In the genomic region with DNA sequence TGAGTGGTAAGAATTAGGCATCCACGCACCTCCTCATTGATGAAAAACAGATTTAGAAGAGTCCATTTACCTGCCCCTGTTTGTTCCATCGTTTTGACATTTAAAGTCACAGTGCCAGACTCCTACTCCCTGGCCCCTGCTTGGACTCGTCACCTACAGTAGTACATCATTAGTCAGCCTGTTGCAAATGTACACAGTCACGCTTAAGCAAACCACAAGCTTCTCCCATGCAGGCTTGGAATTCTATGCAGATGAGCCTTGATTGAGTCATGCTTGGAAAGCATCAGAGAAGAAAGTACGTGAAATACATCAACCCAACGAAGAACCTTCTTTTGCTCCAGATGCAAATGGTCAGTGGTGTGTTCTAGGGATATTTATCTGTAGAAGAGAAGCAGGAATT, we compare ENCODE assay signal across 22 mouse cellular contexts.
DNase-seq lines count a peak whose midpoint lies in the region; TF ChIP-seq lines count a peak whose summit lies in the region.
"Had no signal": no experiment of that assay in that cellular context is flagged by ENCODE, and none has a peak within 500 bp of the region (broad histone marks: within the 10 kb centered on the region; RNA-seq: fewer than 3 reads in every experiment).

No protein-coding gene starts in this region.

- H3K79me2 ChIP-seq in C2C12 (ENCODE audit: control insufficient read depth, insufficient read depth): no peaks in the 10 kb centered on the region

- TF ChIP-seq CTCF in C2C12 (IDR thresholded peaks at IDR 0.05; ENCODE audit: control insufficient read depth, insufficient read depth, insufficient read length): no peak

- no peaks in the 10 kb centered on the region for H3K36me3 ChIP-seq in C2C12 (ENCODE audit: control insufficient read depth, insufficient read depth)
- H3K36me3 ChIP-seq: forebrain, embryonic 10.5 days; forebrain, embryonic 15.5 days; liver, embryonic 12.5 days had no signal

- H3K27me3 ChIP-seq in C2C12 (ENCODE audit: control insufficient read depth, insufficient read depth, insufficient read length): no peaks in the 10 kb centered on the region
- H3K27me3 ChIP-seq: forebrain, embryonic 15.5 days; liver, embryonic 12.5 days had no signal

- H3K4me3 ChIP-seq in C2C12 (ENCODE audit: insufficient read depth, poor library complexity, severe bottlenecking): no peak overlapping the region
- H3K4me3 ChIP-seq: forebrain, embryonic 10.5 days; forebrain, embryonic 15.5 days; liver, embryonic 12.5 days had no signal

- peak; percentile 7 for DNase-seq in kidney, adult 11 months
- no peak for DNase-seq in kidney, postnatal 25 days
- DNase-seq in 3134 (ENCODE audit: extremely low read depth, insufficient read length, low spot score): peak; percentile 57
- DNase-seq in fibroblast of lung, adult 2 months (ENCODE audit: low read depth): peak; percentile 58
- DNase-seq in heart, adult 11 months: no peak
- no peak for DNase-seq in heart, postnatal 25 days (ENCODE audit: low spot score)
- DNase-seq: adrenal gland, adult 8-10 months; cerebellum, adult 2 months; cerebellum, postnatal 14 days; gastrocnemius, postnatal 36 days; heart, postnatal 14 days; kidney, adult 18-20 months; layer of hippocampus, postnatal 36 days; left cerebral cortex, postnatal 4 days; liver, postnatal 0 days; lung, postnatal 36 days; right cerebral cortex, postnatal 14 days; thymus, postnatal 4 days had no signal

- intact Hi-C loops in heart, postnatal 25 days (cut with DNase I): no loop called here

- H3ac ChIP-seq in C2C12 (ENCODE audit: control insufficient read depth, insufficient read length, low read depth): no peak overlapping the region

- no peaks in the 10 kb centered on the region for H3K79me3 ChIP-seq in C2C12 (ENCODE audit: low read depth)

TF ChIP-seq in C2C12, 6 proteins besides CTCF, POLR2A, EP300 and RAD21:
- TF ChIP-seq USF1 (IDR thresholded peaks at IDR 0.05; ENCODE audit: low read depth) (no peak), MYOD1 (IDR thresholded peaks at IDR 0.05; ENCODE audit: control insufficient read depth, insufficient read length, low read depth) (peak; percentile 23), MYOG (IDR thresholded peaks at IDR 0.05; ENCODE audit: control insufficient read depth, extremely low read depth, insufficient read length) (no peak), FOSL1 (IDR thresholded peaks at IDR 0.05; ENCODE audit: insufficient read depth, low read length, poor library complexity, severe bottlenecking) (peak; percentile 74), CEBPB (IDR thresholded peaks at IDR 0.05; ENCODE audit: low read depth) (peak; percentile 71), MAX (IDR thresholded peaks at IDR 0.05) (peak; percentile 73)
TF ChIP-seq in C2C12: peak in this region for 4.

Comparison
In these comparisons a context has a peak if more than half of its experiments do, and no peak if none do; other contexts are left out.
1. DNase-seq: peak in kidney, adult 11 months (single experiment), 3134 (single experiment) and fibroblast of lung, adult 2 months (single experiment); none in kidney, postnatal 25 days (0 of 2), heart, adult 11 months (single experiment) and heart, postnatal 25 days (single experiment).